Mouse (Mus musculus): ENCODE measurements at regions not wholly inside any gene's neighbourhood (a gene's known extent, or its start where the extent isn't known, plus 50 kb on each side); places are given as distances from the start of the nearest gene placed in this dataset.
"Not testable (repeated sequence)": the region's sequence is repeated elsewhere in the genome, so short reads cannot be mapped to it uniquely, and the experiment has no call there.

- no peak for DNase-seq (ENCODE audit: low spot score)
These were observed 1337.9 kb downstream of the Efnb2 start for GRCm38 (mm10) chr8:7323067-7323675.

- DNase-seq (ENCODE audit: low spot score) = no peak
These were observed 1338.5 kb downstream of the Efnb2 start for GRCm38 (mm10) chr8:7322376-7323066.

DNA sequence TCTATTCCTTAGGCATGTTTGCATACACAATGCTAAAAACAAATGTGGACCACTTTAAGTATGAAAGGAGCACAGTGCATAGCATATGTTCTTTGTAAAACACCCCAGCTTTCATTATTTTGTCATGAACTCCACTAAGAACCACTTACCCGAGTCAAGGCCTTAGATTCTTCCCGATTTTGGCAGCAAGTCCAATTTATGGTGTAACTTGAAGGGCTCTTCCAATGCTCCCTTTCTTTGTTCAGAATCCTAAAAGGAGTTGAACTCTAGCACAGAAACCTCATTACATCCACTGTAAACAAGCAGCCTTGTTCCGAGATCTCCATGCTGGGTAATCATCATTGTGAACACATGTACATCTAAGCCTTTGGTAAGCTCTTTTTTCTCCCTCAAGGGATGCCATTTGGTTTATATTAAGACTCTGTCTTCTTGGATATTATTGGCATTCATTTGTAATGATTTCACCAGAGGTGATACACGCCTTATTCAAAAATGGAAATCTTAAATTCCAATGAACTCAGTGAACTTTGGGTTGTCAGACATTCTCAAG lies 1344.2 kb downstream of the Efnb2 start:
- DNase-seq (ENCODE audit: low spot score) = no peak

GRCm38 (mm10) chr8:7309239-7309638 lies 1351.8 kb downstream of the Efnb2 start:
- no peak for DNase-seq (ENCODE audit: low spot score)

GRCm38 (mm10) chr8:7289361-7289760 lies 1371.7 kb downstream of the Efnb2 start:
- no peak for DNase-seq (ENCODE audit: low spot score)

GRCm38 (mm10) chr8:7286581-7286980 lies 1374.5 kb downstream of the Efnb2 start:
- no peak for DNase-seq (ENCODE audit: low spot score)

GRCm38 (mm10) chr8:7267406-7267805 lies 1393.6 kb downstream of the Efnb2 start:
- DNase-seq (ENCODE audit: low spot score) = no peak

GRCm38 (mm10) chr8:7254336-7254735 lies 1406.7 kb downstream of the Efnb2 start:
- not testable (repeated sequence) for DNase-seq (ENCODE audit: low spot score)

DNA sequence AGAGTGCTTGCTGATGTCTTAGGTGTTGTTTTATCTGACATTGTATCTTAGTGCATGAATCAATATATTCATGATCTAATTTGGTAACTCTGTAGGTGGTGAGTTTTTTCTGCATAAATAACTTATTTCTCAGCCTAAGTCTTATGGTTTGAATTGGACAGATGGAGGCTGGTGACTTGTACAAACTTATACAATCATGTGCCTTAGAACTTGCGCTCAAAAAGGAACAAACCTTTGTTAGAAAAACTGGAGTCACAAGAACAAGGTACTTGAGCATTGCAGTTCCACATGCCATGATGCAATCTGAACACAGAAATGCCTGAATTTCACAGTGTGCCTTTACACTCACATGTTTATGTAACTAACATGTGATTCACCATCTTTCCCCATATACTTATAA lies 1420.7 kb downstream of the Efnb2 start:
- DNase-seq (ENCODE audit: low spot score) = peak; percentile 8

- no peak for DNase-seq (ENCODE audit: low spot score)
These were observed 1427.0 kb downstream of the Efnb2 start for GRCm38 (mm10) chr8:7234006-7234405.

GRCm38 (mm10) chr8:7219300-7219699 lies 1441.7 kb downstream of the Efnb2 start:
- DNase-seq (ENCODE audit: low spot score) = no peak

- no peak for DNase-seq (ENCODE audit: low spot score)
These were observed 1453.9 kb downstream of the Efnb2 start for GRCm38 (mm10) chr8:7207178-7207577.

DNA sequence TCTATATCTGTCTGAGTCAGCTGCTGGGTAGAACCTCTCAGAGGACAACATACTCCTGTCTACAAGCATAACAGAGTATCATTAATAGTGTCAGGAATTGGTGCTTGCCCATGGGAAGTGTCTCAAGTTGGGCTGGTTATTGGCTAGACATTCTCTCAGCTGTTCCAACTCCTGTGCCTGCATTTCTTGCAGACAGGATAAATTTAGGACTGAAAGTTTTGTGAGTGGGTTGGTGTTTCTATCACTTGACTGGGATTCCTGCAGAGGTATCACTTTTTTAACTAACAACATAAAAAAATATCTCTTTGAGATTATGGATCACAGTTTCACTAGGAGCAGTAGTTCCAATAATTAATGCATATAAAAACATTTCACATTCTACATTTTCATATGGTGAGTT lies 1454.4 kb downstream of the Efnb2 start:
- peak; percentile 14 for DNase-seq (ENCODE audit: low spot score)

GRCm38 (mm10) chr8:7205086-7205485 lies 1456.0 kb downstream of the Efnb2 start:
- DNase-seq (ENCODE audit: low spot score) = no peak

DNA sequence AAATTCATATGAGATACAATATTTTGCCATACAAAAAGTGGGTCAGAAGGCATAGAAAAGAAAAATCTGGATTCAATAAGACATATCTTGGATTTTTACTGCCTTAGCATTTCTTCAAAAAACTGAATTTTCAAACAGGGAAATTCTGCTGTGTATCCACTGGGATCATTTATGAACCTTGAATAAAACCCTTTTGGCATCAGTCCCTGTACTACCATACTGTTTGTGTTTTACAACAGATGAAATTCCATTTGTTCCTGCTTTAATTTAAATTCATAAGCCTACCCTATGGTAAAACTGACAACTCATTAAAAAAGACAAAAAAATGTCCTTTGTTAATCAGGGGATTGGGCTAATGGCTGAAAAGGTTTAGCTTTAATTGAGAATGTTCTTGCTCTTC lies 1470.3 kb downstream of the Efnb2 start:
- DNase-seq (ENCODE audit: low spot score) = no peak

DNA sequence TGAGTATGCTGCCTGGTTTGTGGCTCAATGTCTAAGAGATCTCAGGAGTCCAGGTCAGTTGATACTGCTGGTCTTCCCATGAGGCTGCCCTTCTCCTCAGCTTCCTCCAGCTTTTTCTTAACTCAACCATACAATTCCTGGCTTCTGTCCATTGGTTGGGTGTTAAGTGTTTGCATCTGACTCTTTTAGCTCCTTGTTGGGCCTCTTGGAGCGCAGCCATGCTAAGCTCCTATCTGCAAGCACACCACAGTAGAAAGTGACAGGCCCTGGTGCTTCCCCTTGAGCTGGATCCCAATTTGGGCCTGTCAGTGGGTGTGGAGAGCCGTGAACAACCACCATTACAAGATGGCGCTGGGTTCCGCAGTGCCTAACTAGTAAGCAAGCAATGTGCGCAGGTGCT lies 1497.7 kb downstream of the Efnb2 start:
- no peak for DNase-seq (ENCODE audit: low spot score)

GRCm38 (mm10) chr8:7131746-7132145 lies 1529.3 kb downstream of the Efnb2 start:
- no peak for DNase-seq (ENCODE audit: low spot score)

DNA sequence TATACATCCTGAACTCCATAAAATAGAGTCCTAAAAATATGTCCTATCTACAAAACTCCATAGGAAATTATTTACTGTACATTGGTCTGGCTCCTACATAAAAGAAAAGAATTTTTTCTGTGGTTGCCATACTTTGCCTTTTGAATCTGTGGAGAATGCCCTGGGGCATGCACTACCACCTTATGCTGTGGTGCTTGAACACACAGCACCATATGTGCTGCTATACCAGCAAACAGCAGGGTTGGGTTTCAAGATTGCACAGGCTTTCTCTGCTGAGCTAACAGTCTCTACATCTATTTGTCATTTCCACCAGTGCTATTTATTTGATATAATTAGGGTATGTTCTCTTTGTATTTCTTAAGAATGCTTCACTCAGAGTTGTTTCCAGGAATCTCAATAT lies 1552.2 kb downstream of the Efnb2 start:
- no peak for DNase-seq (ENCODE audit: low spot score)

DNA sequence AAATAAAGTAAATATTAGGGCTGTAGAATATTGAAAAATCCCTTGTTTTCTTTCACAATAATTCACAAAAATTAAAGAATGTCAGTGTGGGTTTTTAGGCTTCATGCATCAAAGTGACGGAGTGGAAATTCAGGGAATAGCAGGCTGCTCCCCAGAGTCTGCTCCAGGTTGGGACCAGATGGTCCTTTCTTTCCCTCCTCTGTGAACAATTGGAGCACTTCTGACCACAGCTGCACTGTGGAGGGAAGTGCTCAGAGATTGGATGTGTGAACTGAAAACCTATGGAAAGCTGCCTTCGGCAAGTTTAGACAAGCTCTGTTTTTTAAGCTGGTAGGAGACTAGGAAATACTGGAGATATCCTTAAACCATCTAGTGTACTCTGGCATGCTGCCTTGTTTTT lies 1563.5 kb downstream of the Efnb2 start:
- DNase-seq (ENCODE audit: low spot score) = no peak

GRCm38 (mm10) chr8:7092831-7093230 lies 1568.2 kb downstream of the Efnb2 start:
- no peak for DNase-seq (ENCODE audit: low spot score)

DNA sequence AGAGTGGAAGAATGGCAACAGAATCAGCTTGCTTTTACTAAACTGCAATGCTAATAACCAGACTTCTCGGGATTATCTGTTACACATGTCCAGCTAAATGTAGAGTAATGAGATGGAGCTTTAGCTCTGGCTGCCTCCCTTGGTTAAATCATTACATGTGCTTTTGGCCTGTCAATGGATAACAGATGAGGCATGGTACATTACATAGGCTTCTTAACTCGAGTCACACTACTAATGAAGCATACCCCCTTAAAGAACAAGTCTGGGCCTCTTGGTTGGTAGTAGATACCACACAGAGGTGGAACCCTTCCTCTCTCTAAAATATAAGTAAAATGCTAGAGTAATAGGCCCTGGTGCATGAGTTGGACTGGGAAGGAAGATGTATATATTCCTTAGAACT lies 1572.9 kb downstream of the Efnb2 start:
- DNase-seq (ENCODE audit: low spot score) = no peak

GRCm38 (mm10) chr8:7060255-7060656 lies 1600.8 kb downstream of the Efnb2 start:
- DNase-seq (ENCODE audit: low spot score) = no peak

GRCm38 (mm10) chr8:7026247-7026844 lies 1634.7 kb downstream of the Efnb2 start:
- DNase-seq (ENCODE audit: low spot score) = no peak

All from left cerebral cortex, adult 11 months (tissue).